Mouse (Mus musculus) heart, embryonic 13.5 days (tissue): ENCODE results near the gene Mthfr. TPM values are rescaled to one million over a fixed set of nuclear protein-coding genes. Genes with fewer than 3 reads are reported as not detected.

Experiments
- ATAC-seq: fragments of 200-750 bp; cut with Nextera tagmentation; 2 replicates; pipeline ENCODE4 v1.8.0; 2017; ENCODE audit warnings: moderate TSS enrichment; ENCODE audit not compliant: insufficient number of reproducible peaks, low FRiP score, low TSS enrichment; ENCODE audit errors: extremely low read depth
- H3K27ac ChIP-seq: fragments of 300-500 bp; sonication (generic); replicated peaks from 2 replicates; pipeline ENCODE4 v1.5.1; 2015; ENCODE audit warnings: moderate library complexity, mild to moderate bottlenecking, inconsistent platforms
- H3K27me3 ChIP-seq: fragments of 300-500 bp; sonication (generic); replicated peaks from 2 replicates; pipeline ENCODE4 v1.6.1; 2015; ENCODE audit warnings: mild to moderate bottlenecking, inconsistent platforms
- H3K36me3 ChIP-seq: fragments of 300-500 bp; sonication (generic); 2 replicates; pipeline ENCODE4 v1.6.1; 2015; ENCODE audit warnings: mild to moderate bottlenecking, inconsistent platforms
- H3K4me1 ChIP-seq: fragments of 300-500 bp; sonication (generic); 2 replicates; pipeline ENCODE4 v1.6.1; 2015; ENCODE audit warnings: inconsistent platforms
- H3K4me2 ChIP-seq: fragments of 300-500 bp; sonication (generic); 2 replicates; pipeline ENCODE4 v1.6.1; 2015; ENCODE audit warnings: inconsistent platforms, mild to moderate bottlenecking, moderate library complexity
- H3K4me3 ChIP-seq: fragments of 300-500 bp; sonication (generic); 2 replicates; pipeline ENCODE4 v1.5.1; 2015; ENCODE audit warnings: moderate library complexity, mild to moderate bottlenecking, inconsistent platforms
- H3K9ac ChIP-seq: fragments of 300-500 bp; sonication (generic); 2 replicates; pipeline ENCODE4 v1.6.1; 2015; ENCODE audit warnings: inconsistent platforms, mild to moderate bottlenecking, moderate library complexity
- H3K9me3 ChIP-seq: fragments of 300-500 bp; sonication (generic); 2 replicates; pipeline ENCODE4 v1.6.1; 2016; ENCODE audit warnings: inconsistent platforms
- whole genome bisulfite sequencing: fragments of 180-500 bp; shearing (Covaris S2); methylation state at CpG from one replicate; pipeline ENCODE4 v1.1.7; 2015; ENCODE audit warnings: mixed read lengths; 5-methylcytosine and 5-hydroxymethylcytosine counted together
- polyA plus RNA-seq: library from polyadenylated mRNA; unstranded; fragments of >200 nt; fragmentation: Nextera tagmentation; extraction: Ambion mirVana; gene quantifications from 2 replicates; pipeline ENCODE4 v1.2.1, GENCODE M21; 2015

The Mthfr gene
- polyA plus RNA-seq, 1 experiment from 2014 or later, result 11.7 TPM

DNA sequence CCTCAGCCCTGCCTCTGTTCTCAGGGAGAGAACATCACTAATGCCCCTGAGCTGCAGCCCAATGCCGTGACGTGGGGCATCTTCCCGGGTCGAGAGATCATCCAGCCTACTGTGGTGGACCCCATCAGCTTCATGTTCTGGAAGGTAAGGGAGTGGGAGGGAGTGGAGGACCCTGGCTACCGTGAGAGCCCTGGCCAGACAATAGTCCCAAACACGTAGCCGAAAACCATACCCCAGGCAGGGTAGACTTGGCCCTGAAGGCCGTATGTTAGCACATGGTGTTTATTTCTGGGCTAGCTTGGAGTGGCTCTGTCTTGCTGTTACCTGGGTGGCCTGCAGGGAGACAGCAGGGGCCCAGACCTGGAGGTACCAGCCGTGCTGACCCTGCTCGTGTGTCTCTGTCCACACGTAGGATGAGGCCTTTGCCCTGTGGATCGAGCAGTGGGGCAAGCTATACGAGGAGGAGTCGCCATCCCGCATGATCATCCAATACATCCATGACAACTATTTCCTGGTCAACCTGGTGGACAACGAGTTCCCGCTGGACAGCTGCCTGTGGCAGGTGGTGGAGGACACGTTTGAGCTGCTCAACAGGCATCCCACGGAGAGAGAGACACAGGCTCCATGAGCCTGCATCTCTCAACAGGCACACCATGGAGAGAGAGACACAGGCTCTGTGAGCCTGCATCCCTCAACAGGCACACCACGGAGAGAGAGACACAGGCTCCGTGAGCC is 16.3 kb downstream of the Mthfr start:
- H3K27me3 ChIP-seq, result no peaks in the 10 kb centered on the region
- H3K4me3 ChIP-seq, result no peak overlapping the region
- H3K4me2 ChIP-seq, result no peak overlapping the region
- H3K9ac ChIP-seq, result no peak overlapping the region
- 0 out of 2 replicates have a peak, but pooled peaks cover under 1% of the 10 kb centered on the region for H3K4me1 ChIP-seq
- 87% methylated on average over 21 of the region's 21 CpGs for WGBS
- no peaks in the 10 kb centered on the region for H3K9me3 ChIP-seq
- ATAC-seq, result no peak
- H3K36me3 ChIP-seq, result peaks cover 91% of the 10 kb centered on the region
- no peak overlapping the region for H3K27ac ChIP-seq

DNA sequence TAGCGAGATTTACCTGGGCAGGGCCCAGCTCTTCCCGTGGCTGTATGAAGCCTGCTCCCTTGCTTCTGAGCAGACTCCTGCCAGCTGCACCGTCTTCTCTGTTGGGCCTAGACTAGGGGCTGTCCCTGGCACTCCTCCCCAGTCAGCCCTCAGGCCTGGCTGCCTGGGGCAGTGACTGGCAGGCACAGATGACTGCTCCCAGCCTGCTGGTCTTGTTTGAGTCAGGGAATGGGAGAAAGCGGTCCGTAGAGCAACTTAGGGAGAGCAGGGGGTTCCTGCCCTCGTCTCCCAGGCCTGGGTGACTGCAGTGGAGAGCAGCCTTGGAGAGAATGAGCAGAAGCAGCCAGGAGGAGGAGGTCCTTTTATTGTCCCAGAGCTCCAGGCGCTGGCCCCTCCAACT is 17.4 kb downstream of the Mthfr start:
- no peak overlapping the region for H3K4me3 ChIP-seq
- ATAC-seq, result no peak
- no peaks in the 10 kb centered on the region for H3K27me3 ChIP-seq
- peaks cover 80% of the 10 kb centered on the region for H3K36me3 ChIP-seq
- peak overlapping the region; percentile 5; the same call in 1 of the 2 replicates for H3K27ac ChIP-seq
- 0 out of 2 replicates have a peak overlapping the region, but pooled peaks have one; percentile 19 for H3K9ac ChIP-seq
- peaks cover 10% of the 10 kb centered on the region; the same call in 1 of the 2 replicates for H3K4me1 ChIP-seq
- WGBS, result 84% methylated on average over 7 of the region's 7 CpGs
- H3K9me3 ChIP-seq, result no peaks in the 10 kb centered on the region
- no peak overlapping the region for H3K4me2 ChIP-seq

DNA sequence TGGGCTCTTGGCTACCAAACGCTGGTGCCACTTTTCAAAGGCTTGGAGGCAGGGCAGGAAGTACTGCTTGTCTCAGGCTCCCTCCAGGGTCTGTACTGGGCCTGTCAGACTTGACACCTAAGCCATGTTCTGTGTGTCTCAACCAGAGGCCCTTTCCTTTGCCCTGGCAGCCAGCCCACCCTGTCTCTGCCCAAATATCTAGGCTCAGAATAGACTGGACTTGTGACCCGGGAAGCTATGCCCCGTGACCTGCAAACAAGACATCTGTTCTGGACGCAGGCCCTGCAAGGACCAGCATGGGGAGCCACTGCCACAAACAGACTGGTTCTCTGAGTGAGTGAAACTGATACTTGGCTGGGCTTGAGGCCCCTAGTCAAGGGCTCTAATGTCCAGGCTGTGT is 17.9 kb downstream of the Mthfr start:
- Histone ChIP-seq H3K36me3 (peaks cover 75% of the 10 kb centered on the region), H3K9me3 (no peaks in the 10 kb centered on the region), H3K4me2 (no peak overlapping the region), H3K4me1 (peaks cover 10% of the 10 kb centered on the region; the same call in 1 of the 2 replicates), H3K27ac (peak overlapping the region; percentile 5; the same call in 1 of the 2 replicates), H3K27me3 (no peaks in the 10 kb centered on the region), H3K4me3 (no peak overlapping the region), H3K9ac (no peak overlapping the region)
- 62% methylated on average over 4 of the region's 4 CpGs for WGBS
- no peak; the same call in 1 of the 2 replicates for ATAC-seq

DNA sequence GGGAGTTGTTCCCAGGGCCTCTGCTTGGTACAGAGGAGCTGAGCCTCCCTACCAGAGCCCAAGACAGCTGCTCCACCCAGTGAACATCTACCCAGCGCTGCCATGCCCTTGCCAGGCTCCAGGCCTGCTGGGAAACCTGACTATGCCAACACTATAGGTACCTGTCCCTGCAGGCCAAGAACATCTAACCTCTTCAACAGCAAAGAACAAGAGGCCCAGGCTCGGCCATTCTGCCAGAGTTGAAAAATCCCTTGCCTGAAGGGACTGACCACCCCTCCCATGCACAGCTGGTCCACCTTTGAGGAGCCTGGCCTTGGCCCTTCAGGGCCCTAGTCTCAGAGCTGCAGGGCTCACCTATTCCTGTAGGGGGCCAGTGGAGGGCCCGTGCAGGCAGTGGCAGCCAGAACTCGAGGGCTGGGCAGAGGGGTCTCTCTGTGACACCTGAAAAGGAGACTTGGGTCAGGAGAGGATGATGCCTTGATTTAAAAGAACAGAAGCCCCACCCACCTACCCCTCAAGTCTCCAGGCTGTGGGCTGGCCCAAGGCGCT is 18.9 kb downstream of the Mthfr start:
- Histone ChIP-seq H3K4me1 (peaks cover 10% of the 10 kb centered on the region; the same call in 1 of the 2 replicates), H3K4me3 (no peak overlapping the region), H3K9ac (no peak overlapping the region), H3K27me3 (no peaks in the 10 kb centered on the region), H3K27ac (no peak overlapping the region), H3K36me3 (peaks cover 65% of the 10 kb centered on the region), H3K9me3 (no peaks in the 10 kb centered on the region), H3K4me2 (no peak overlapping the region)
- ATAC-seq, result no peak
- WGBS, result 63% methylated on average over 5 of the region's 5 CpGs

DNA sequence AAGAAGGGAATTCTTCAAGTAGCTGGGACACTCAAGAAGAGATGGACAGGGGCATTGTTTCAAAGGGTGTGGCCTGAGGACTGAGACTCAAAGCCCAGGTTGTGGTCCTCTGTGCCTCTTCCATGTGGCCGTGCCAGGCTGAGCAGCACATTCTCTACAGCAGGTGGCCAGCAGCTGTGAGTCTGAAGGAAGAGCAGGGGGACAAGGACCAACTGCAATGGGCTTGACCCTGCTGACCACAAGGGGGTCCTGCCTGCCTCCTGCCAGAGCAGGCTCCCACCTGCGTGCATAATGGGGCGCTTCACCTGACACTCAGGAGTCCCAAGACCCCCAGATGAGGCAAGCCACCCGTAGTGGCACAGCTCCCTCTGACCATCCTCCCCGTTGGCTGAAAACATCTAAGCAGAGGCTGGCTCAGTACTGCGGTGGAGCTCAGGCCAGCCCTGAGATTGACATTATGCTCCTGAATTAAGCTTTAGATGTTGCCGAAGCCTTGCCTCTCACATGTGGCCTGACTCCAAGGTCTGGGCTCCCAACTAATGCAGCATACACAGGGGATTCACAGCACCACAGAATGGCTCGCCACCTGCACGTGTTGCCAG is 19.4 kb downstream of the Mthfr start:
- peaks cover 59% of the 10 kb centered on the region for H3K36me3 ChIP-seq
- H3K4me1 ChIP-seq, result peaks cover 10% of the 10 kb centered on the region; the same call in 1 of the 2 replicates
- H3K9me3 ChIP-seq, result no peaks in the 10 kb centered on the region
- no peak overlapping the region for H3K9ac ChIP-seq
- H3K27me3 ChIP-seq, result no peaks in the 10 kb centered on the region
- H3K4me3 ChIP-seq, result no peak overlapping the region
- no peak overlapping the region for H3K4me2 ChIP-seq
- WGBS, result 87% methylated on average over 9 of the region's 9 CpGs
- ATAC-seq, result no peak
- H3K27ac ChIP-seq, result no peak overlapping the region

DNA sequence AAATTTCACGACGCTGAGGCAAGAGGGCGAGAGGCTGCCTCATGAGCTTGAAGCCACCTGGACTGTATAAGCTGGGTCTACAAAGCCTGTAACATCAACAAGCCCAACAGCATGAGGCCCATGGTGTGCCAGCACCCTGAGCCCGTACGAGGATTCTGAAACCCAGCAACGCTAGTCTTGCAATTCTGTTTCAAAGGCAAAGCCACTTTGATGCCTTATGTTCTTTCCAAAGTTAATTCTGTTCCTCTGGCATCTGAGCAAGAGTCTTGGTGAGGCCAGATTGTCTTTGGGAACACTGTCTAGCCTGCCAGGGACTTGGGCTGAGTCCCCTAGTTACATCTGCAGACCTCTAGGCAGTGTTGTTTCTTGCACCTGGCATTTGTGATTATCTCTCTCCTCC is 20.1 kb downstream of the Mthfr start:
- Histone ChIP-seq H3K9me3 (no peaks in the 10 kb centered on the region), H3K36me3 (peaks cover 53% of the 10 kb centered on the region), H3K27ac (no peak overlapping the region), H3K9ac (no peak overlapping the region), H3K4me3 (no peak overlapping the region), H3K4me1 (peaks cover 10% of the 10 kb centered on the region; the same call in 1 of the 2 replicates), H3K27me3 (no peaks in the 10 kb centered on the region), H3K4me2 (no peak overlapping the region)
- ATAC-seq, result no peak
- WGBS, result 85% methylated on average over 6 of the region's 6 CpGs

DNA sequence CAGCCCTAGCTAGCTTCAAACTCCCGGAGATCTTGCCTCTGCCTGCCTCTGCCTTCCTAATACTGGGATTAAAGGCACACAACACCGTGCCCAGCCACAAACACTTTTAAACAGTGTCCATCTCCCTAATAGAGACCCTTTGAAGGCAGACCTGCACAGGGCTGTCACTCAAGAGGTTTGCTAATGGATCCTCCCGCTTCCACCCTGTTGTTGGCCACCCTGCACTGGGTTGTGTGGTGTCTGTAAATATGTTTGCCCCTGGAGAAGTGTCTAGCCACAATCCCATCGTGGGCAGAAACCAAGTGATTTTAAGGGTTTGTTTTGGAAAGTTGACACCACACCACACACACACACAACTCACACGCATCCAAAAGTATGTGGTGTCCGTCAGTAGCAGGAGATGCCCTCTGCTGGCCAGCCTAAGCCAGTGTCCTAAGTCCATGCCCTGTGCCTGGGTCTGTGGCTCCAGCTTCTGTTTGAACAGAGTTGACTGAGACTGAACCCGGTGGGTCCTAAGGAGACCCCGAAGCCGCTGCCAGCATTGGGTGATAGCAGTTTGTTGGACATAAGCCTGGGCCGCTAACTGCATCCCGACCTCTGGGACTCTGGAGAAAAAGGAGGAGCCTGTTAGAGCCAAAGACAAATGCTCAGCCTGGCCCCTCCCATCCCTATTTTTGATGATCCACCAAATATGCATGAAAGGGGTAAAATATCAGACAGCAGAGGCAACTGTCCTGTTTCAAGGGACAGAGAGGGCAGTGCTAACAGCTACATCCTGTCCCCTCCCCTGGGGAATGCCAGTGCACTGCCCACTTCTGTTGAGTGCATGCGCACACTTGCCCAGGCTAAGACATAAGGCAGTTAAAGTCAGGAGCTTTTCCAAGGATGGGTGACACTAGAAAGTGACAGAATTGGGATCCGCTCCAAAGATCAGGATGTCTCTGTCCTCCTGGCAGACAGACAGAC is 21.5 kb downstream of the Mthfr start:
- no peaks in the 10 kb centered on the region for H3K27me3 ChIP-seq
- H3K9me3 ChIP-seq, result no peaks in the 10 kb centered on the region
- WGBS, result 48% methylated on average over 13 of the region's 13 CpGs
- no peak overlapping the region for H3K4me2 ChIP-seq
- ATAC-seq, result no peak
- peaks cover 10% of the 10 kb centered on the region; the same call in 1 of the 2 replicates for H3K4me1 ChIP-seq
- no peak overlapping the region for H3K4me3 ChIP-seq
- no peak overlapping the region for H3K27ac ChIP-seq
- H3K9ac ChIP-seq, result 0 out of 2 replicates have a peak overlapping the region, but pooled peaks have one; percentile 24
- peaks cover 39% of the 10 kb centered on the region for H3K36me3 ChIP-seq

DNA sequence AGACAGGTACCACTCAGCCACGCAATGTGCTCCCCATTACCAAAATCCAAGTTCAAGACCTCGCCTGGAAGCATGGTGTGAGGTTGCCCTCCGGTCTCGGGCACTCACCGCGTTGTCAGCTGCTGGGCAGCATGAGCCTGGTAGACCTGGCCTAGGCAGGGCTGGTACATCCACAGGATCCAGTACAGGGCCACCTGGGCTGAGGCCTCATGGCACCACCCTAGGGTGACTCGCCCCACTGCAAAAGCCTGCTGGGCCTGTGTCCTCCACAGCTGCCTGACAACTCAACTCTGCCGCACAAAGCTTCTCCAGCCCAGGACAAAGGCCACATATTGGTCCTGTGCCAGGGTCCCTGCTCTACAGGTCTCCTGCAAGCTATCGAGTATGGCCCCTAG is 22.2 kb downstream of the Mthfr start:
- H3K27ac ChIP-seq, result no peak overlapping the region
- no peaks in the 10 kb centered on the region for H3K27me3 ChIP-seq
- H3K36me3 ChIP-seq, result peaks cover 32% of the 10 kb centered on the region
- peaks cover 12% of the 10 kb centered on the region for H3K4me1 ChIP-seq
- H3K4me3 ChIP-seq, result no peak overlapping the region
- no peak overlapping the region for H3K9ac ChIP-seq
- H3K9me3 ChIP-seq, result no peaks in the 10 kb centered on the region
- H3K4me2 ChIP-seq, result no peak overlapping the region
- ATAC-seq, result no peak
- WGBS, result 82% methylated on average over 9 of the region's 9 CpGs

DNA sequence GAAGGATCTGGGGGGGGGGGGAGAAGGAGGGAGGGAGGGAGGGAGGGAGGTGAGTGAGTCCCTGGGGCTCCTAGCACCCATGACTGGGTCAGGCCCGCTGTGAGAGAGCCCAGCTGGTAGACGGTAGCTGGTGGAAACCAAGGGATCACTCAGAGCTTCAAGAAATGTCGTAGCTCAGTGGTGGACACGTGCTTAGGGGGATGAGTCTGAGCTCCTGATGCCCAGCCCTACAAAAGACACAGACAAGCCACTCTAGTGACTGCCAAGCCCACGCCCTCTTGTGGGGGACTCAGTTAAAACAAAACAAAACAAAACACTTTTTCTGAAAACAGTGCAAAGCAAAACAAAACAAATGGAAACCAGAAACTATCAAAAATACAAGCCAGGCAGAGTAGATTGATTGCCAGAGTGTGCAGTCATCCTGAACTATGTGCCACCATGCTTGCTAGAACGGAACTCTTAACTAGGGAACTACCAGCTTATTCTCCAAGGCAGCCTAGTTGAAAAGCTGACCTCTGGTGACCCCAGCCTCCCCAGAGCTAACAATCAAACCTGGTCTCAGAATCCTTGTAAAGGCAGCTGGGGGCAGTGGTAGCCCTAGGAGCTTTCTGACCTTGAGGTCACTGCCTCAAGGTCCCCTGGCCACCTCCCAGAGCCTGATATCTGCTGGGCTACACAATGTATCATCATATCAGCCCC is 27.0 kb downstream of the Mthfr start:
- H3K9ac ChIP-seq, result no peak overlapping the region
- H3K4me1 ChIP-seq, result peaks cover 12% of the 10 kb centered on the region
- H3K27ac ChIP-seq, result no peak overlapping the region
- H3K36me3 ChIP-seq, result no peaks in the 10 kb centered on the region
- H3K4me2 ChIP-seq, result no peak overlapping the region
- no peaks in the 10 kb centered on the region for H3K9me3 ChIP-seq
- H3K27me3 ChIP-seq, result no peaks in the 10 kb centered on the region; the same call in 1 of the 2 replicates
- no peak overlapping the region for H3K4me3 ChIP-seq
- ATAC-seq, result no peak
- WGBS, result 51% methylated on average over 6 of the region's 6 CpGs

DNA sequence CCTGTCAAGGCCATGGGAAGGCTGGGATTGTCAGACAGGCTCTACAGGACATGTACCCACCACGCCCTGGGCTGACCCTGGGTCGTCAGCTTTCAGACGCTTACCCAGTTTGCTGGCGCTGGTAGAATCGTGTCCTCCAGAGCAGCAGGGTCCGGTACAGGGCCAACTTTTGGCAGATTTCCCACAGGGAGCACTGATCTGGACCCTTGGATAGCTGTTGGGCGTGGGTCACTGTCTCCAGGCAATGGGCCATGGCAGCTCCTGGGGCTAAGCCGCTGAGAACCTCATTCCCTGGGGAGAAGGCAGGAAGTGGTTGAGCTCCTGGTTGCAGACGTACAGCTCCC is 27.5 kb downstream of the Mthfr start:
- no peaks in the 10 kb centered on the region for H3K9me3 ChIP-seq
- no peak for ATAC-seq
- no peak overlapping the region for H3K4me3 ChIP-seq
- H3K4me2 ChIP-seq, result no peak overlapping the region
- H3K36me3 ChIP-seq, result no peaks in the 10 kb centered on the region
- H3K4me1 ChIP-seq, result peaks cover 10% of the 10 kb centered on the region
- WGBS, result 52% methylated on average over 9 of the region's 9 CpGs
- no peaks in the 10 kb centered on the region; the same call in 1 of the 2 replicates for H3K27me3 ChIP-seq
- H3K9ac ChIP-seq, result no peak overlapping the region
- H3K27ac ChIP-seq, result no peak overlapping the region
